Mouse (Mus musculus) neural tube, embryonic 10.5 days (tissue): ENCODE results near the gene Snx5.
A peak's percentile ranks its signal among the peaks of the same experiment; 100 is the strongest.

ENCODE experiments used
- DNase-seq: peaks from one replicate; pipeline ENCODE4 v3.0.0-alpha.2; 2017; ENCODE audit warnings: low spot score; ENCODE audit errors: extremely low spot score

Snx5 gene

DNA sequence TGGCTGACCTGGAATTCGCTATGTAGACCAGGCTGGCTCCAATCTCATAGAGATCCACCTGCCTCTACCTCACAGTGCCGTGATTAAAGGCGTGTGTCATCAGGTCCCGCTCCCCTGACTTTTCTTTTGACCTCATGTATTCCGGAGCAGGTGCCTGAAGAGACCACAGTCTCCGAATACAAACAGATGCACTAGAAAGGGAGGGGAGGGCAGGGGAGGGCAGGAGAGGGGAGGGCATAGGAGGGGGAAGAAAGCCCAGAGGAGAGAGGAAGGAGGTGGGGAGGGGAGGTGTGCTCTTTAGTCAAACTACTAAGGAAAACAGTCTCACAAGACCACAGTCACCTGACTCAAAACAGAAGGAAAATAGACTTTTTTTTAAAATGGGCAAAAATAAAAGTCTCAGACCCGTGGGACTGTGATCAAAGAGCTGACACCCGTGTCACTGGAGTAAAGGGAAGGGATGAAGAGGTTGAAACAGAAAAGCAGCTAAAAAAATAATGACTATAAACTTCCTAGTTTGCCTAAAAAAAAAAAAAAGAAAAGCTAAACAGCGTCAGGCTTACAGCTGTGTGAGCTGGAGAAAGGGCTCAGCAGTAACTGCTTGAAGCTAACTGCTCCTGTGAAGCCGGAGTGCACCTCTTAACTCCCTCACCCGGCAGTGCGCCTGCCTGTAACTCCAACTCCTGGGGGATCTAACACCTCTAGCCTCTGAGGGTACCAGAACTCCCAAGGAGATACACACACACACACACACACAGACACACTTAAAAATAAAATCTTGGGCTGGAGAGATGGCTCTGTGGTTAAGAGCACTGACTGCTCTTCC, 42.0 kb downstream of the Snx5 start:
- no peak for DNase-seq

DNA sequence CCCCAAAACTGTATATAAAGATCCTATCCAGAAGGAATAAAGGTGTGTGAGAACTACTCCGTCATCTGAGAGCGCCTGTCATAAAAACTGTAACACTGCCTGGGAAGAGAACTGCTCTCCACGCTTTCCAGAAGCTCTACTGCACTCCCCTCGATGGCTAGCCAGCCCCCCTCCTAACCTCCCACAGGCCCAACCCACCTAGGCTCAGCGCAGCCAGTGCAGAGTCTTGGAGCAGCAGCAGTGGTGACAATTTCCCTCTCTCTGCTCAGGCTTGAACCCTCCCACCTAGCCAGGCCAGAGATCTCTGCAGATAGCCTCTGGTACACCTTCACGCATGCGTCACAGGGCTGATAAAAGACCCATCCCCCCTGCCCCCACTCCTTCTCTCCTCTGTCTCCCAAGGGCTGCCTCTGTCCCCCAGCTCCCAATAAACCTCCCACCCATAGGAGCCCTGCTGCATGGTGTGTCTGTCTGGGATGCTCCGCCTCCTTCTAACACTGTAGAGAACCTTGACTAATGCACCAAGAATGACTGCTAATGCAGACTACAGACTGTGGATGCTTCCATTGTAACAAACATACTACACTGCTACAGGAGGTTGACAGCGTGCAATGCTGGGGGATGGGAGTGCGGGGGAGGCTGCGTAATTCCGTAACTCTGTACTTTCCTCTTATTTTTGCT, 43.7 kb downstream of the Snx5 start:
- DNase-seq: no peak

DNA sequence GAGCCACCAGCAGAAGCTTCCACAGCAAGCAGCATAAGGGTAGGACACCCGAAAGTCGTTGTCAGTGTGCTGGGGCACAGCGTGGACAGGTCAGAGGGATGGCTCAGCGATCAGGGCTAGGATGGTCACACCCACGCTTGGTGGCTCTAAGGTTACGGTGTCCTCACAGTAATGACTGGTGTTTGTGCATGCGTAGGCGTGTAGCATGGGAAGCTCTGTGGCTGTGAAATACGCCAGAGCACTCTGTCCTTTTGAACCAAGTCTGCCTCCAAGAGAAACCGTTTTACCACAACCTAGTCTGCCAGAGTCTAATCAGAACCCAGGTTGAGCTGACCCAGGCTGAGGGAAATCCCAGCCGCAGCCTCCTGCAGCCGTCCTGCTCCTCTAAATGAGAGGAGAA, 46.4 kb downstream of the Snx5 start:
- no peak for DNase-seq

DNA sequence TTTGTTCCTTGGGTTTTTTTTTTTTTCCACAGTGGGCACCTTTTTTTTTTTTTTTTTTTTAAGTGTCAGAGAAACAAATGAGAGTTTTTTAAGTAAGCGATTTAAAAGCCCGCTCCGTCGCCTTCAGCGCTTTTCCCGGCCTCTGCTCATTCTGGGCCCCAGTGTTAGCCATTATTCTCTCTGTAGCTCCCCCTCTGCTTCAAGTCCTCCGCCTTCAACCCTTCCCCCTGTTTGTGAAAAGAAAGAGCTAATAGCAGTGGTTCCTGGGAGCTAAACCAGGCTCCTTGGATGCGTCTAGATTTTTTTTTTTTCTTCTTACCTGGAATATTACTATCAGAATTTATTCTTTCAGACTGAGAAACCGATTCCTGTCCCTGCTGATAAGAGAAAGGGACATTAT, 55.1 kb downstream of the Snx5 start:
- DNase-seq: no peak

DNA sequence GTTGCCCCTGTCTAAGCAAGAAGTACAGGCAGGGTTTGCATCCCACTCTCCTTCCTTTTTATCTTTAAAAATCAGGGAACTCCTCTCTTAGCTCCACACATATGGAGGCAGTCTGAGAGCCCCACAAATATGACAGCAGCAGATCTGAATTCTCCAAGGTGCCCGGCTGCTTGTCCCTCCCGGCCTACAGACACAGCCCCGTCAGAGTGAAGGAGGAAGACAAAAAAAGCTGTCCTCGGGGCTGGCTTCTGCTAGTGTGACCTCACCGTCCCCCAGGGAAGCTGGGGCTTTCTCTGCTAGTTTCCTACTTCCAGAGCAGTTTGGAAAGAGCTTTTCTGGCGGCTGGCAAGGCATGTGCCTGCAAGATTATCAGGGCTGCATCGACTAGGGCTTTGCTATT, 55.5 kb downstream of the Snx5 start:
- peak; percentile 44 for DNase-seq

DNA sequence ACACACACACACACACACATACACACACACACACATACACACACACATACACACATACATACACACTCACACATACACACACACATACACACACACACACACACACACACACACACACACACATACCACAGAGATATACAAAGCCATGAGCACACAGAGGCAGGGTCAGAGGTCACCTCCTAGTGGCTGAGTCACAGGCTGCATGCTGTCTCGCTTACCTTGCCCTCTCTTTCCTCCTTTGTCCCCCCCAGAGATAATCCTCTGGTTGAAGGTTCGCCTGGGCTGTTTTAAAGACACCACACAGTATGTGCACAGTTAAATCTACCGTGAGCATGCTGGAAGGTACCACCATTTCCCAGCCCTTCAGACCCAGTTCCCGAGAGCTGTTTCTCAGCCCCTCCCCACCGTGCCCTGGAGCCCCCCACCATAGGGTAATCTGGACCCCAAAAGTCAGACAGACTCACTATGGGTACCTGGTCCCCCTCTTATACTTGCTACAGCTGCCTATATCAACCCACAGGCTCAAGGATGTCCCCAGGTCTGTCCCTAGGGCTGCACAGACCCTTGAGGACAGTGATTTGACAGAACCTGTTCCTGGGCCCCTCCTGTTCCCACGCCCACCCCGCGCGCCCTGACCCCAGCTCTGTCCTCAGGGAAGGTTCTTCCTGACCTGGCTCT, 56.1 kb downstream of the Snx5 start:
- DNase-seq: no peak

DNA sequence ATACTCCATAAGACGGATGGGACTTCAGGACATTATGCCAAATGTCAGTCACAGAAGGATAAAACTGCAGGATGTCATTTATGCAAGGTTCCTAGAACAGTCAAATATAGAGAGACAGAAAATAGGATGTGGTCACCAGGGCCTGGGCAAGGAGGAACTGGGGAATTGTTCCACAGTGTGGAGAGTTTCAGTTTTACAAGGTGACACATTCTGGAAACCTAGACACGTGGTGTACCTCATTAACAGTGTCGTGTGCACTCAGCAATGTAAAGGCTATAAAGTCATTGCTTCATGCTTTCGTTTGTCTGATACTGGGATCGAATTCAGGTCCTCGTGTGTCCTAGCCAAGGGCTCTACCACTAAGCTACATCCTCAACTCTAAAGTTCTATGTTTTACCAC, 56.9 kb downstream of the Snx5 start:
- DNase-seq: no peak

DNA sequence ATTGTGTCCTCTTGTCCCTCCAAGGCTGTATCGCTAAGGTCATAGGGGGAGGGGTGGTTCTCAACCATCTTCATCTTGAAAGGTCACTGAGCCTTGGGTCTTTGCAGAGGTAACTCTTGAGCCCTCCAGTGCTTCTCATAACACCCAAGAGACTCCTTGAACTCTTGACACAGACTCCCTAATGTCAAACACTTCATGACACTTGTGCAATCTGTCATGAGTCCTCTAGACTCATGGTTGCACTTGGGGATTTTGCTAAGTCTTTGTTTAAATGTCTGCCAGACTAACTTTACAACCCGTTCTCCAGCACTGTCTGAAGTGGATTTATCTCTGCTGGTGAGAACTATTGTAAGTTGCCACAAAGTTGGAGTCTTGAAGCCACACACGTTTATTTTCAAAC, 61.3 kb downstream of the Snx5 start:
- DNase-seq: no peak

DNA sequence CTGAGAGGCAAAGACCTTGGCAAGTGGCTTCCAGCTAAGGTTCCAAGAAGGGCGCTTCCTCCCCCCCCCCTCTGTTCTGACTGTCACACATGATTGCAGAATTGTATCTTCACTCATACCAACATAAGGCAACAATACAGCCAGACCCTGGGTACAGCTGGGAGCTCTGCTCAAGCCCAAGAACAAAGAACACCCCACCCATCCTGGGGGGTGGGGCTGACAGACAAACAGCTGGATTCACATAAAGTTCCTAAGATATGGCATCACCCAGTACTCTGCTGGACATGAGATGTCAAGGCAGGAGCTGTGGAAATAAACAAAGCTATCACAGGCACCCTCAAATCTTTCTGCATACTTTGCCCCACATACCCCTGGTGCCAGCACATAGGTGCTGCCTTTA, 63.3 kb downstream of the Snx5 start:
- no peak for DNase-seq

DNA sequence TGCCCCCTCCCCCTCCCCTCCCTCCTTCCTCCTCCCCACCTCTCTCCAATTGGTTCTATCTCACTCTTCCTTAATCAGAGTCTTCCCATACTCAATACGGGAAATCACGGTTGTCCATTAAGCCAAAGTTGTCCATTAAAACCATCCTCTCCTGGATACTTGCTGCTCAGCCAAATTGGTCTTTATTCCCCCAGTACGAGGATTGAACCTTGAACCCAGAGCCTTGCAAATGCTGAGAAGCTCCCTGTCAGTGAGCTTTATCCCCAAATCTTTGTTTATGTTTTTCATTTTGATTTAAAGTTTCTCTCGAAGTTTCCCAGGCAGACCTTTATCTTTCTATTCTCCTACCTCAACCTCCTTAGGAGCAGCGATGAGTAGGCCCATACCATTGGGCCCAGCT, 67.7 kb downstream of the Snx5 start:
- no peak for DNase-seq

DNA sequence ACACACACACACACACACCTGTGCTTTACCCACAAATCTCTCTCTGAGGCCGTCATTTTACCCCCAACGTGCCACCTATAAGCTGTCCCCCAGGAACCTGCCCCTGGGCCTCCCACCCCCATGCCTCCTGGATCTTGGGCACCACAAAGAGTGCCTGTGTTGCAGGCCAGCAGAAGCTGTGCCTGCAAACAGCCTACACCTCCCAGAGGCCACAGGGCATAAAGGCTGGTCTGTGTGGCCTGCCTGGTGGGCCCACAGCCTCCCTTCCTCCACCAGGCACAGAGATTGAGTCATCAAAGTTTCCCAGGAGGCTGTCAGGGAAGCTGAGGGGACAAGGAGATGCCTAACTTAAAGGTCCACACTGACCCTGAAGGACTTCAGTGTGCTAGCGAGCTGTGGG, 68.1 kb downstream of the Snx5 start:
- no peak for DNase-seq

DNA sequence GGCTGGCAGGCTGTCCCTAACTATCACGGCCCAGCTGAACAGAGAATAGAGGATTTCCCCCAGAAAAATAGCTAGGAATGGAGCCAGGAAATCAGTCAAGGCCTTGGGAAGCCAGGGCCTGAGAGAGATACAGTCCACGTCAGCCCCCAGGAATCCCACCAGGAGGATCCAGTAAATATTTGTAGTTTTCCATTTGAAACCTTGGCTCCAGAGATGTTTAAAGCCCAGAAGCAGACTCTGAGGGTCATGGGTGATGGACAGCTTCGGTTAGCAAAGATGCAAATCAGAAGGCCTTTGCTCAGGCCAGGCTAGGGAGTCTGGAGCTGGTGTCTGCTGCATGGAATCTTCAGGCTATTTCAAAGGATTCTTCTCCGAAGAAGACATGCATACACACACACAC, 68.6 kb downstream of the Snx5 start:
- DNase-seq: no peak
